Mouse (Mus musculus) thymus, postnatal 25 days (tissue): ENCODE measurements around the gene Serpinf2.

Source experiments
- DNase-seq: peaks from one replicate; pipeline ENCODE4 v3.0.0; 2022

Gene Serpinf2

GRCm38 (mm10) chr11:75429019-75429705 lies 10.2 kb downstream of the Serpinf2 start:
- peak; percentile 66 for DNase-seq

- no peak for DNase-seq
Measured at GRCm38 (mm10) chr11:75424459-75424858, 14.9 kb downstream of the Serpinf2 start.

GRCm38 (mm10) chr11:75424033-75424432 lies 15.4 kb downstream of the Serpinf2 start:
- no peak for DNase-seq

GRCm38 (mm10) chr11:75423091-75423490 lies 16.3 kb downstream of the Serpinf2 start:
- DNase-seq: no peak

- DNase-seq: no peak
Measured at GRCm38 (mm10) chr11:75422013-75422792, 17.2 kb downstream of the Serpinf2 start, which contains the start of gene Serpinf1. Gene Serpinf1 (minus strand): TSS chr11:75422701.

- no peak for DNase-seq
Measured at GRCm38 (mm10) chr11:75421375-75422012, 17.9 kb downstream of the Serpinf2 start.

GRCm38 (mm10) chr11:75420810-75421374 lies 18.5 kb downstream of the Serpinf2 start:
- DNase-seq: no peak

GRCm38 (mm10) chr11:75420037-75420436 lies 19.4 kb downstream of the Serpinf2 start:
- no peak for DNase-seq

GRCm38 (mm10) chr11:75415994-75416393 lies 23.4 kb downstream of the Serpinf2 start:
- no peak for DNase-seq

GRCm38 (mm10) chr11:75415096-75415495 lies 24.3 kb downstream of the Serpinf2 start:
- DNase-seq: peak; percentile 29

- peak; percentile 49 for DNase-seq
Measured at GRCm38 (mm10) chr11:75410591-75410990, 28.8 kb downstream of the Serpinf2 start.

GRCm38 (mm10) chr11:75409679-75410575 lies 29.5 kb downstream of the Serpinf2 start:
- peak; percentile 72 for DNase-seq

GRCm38 (mm10) chr11:75406865-75407264 lies 32.5 kb downstream of the Serpinf2 start:
- DNase-seq: peak; percentile 82

GRCm38 (mm10) chr11:75406104-75406503 lies 33.3 kb downstream of the Serpinf2 start:
- DNase-seq: no peak

- DNase-seq: no peak
Measured at GRCm38 (mm10) chr11:75404801-75405200, 34.6 kb downstream of the Serpinf2 start.

- DNase-seq: no peak
Measured at GRCm38 (mm10) chr11:75403301-75404052, 35.9 kb downstream of the Serpinf2 start.

- DNase-seq: peak; percentile 15
Measured at GRCm38 (mm10) chr11:75402271-75402690, 37.1 kb downstream of the Serpinf2 start.

- DNase-seq: no peak
Measured at GRCm38 (mm10) chr11:75400099-75400498, 39.3 kb downstream of the Serpinf2 start.

- DNase-seq: no peak
Measured at GRCm38 (mm10) chr11:75399411-75399841, 40.0 kb downstream of the Serpinf2 start.

- no peak for DNase-seq
Measured at GRCm38 (mm10) chr11:75397452-75397851, 41.9 kb downstream of the Serpinf2 start.

- DNase-seq: no peak
Measured at GRCm38 (mm10) chr11:75395611-75396010, 43.8 kb downstream of the Serpinf2 start.
